Mouse (Mus musculus): ENCODE results near the gene Gimap1.

Gene Gimap1

DNA sequence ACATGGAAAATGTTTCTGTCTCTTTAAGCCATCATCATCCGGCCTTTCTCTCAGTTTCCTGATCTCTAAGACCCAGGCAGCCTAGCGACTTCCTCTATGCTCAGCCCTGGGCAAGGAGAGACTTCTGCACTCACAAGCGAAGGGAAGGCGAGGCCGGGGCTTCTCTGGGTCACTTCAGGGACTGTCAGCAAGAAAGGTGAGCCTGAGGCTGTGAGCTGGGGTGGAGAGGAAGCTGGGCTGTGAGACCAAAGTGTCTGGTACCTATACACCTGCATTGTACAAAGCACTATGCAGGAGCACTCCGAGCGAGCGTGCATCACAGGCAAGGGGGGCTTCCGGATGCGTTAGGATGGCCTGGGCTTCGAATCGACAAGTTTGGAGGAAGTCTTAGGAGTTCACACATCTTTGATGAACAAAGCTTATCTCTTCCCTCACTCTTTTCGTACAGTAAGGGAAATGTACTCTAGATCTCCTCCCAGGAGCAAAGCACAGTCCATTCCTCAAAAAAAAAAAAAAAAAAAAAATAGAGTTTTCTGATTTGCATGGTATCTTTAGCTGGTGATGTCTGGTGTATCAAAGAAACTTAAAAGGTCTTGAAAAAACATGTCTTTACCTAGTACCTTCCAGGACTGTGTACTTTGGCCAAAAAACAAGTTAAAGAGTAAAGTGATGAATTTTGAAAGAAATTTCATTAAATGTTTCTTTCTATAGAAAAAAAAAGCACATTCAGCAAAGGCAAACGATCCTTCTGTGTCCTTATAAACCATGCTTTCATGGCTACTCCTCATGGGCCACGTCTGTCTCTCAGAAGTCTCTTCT lies at the start of gene Gimap1:
Gimap1 (plus strand) TSS at position 94 of the 819 bp plus-strand sequence.
- no peak for DNase-seq (ENCODE audit: low read depth, low spot score)

DNA sequence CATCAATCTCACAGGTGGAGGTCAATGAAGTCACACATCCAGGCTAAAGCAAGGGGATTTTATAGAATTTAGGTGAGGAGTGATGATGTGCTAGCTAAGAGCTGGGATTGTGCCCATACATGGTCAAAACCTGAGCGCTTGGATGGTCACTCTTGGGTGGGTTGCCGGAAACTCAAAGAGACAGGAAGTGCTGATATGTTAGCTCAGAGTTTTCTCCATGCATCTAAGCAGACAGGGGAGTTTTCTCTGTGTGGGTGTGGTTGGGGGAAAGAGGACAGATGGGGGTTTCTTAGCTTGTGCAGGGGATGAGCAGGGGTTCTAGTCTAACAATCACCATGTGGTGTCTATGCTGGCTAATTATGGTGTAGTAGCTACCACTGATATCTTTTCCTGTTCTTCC lies 49.5 kb upstream of the Gimap1 start:
- DNase-seq (ENCODE audit: low read depth, low spot score), result no peak

DNA sequence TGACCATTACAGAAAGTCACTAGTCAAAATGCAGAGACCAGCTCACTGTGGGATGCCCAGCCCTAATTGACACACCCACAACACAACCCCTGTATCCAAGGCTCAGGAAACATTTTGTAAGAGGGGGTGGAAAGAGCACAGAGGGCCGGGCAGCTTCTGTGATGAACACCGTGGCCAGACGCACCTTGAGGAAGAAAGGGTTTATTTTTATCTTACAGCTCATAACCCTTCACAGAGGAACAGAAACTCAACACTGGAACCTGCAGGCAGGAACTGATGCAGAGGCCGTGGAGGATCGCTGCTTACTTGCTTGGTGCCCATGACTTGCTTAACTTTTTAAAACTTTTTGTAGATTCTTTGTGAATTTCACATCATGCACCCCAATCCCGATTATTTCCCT lies 45.9 kb upstream of the Gimap1 start:
- DNase-seq (ENCODE audit: low read depth, low spot score), result no peak

DNA sequence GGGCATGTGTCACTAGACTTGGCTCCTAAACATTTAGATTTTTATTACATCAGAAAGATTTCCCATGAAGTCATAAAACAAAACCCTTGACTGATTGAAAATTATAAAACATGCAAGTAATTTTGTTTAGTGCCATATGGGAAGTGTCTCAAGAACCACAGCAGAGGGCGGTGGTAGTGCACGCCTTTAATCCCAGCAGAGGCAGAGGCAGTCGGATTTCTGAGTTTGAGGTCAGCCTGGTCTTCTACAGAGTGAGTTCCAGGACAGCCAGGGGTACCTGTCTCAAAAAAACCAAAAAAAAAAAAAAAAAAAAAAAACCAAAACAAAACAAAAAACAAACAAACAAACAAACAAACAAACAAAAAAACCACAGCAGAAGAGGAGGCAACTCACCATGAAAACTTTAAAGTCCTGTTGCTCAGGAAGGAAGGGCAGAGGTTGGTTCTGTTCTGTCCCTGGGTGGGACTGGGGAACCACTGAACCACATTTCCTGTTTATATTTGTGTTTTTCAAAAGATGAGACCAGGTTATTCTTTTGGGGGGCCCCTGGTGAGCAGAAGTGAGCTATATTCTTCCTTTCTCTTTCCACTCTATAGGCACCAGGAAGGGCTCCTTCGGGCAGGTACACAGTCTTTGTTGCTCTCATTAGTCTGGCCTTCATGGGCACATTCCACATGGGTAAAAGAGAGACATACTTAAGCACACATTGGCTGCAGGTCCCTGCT lies 41.9 kb upstream of the Gimap1 start:
- DNase-seq (ENCODE audit: low read depth, low spot score), result no peak

DNA sequence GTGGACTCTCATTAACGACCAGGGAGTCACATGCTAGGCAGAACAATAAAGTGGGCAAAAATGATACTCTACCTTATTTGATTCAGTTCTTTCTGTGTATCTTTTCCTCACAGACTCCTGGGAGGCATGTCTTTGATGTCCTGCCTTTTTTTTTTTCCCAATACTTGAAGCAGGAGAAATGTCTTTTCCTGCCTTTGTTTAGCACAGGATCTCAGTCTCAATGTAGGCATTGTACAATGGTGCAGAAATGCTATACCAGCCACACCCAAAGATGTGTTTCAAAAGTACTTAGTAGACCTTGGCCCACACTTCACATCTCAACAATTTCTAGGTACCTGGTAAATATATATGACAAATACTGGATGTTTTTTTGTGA lies 41.3 kb upstream of the Gimap1 start:
- no peak for DNase-seq (ENCODE audit: low read depth, low spot score)

DNA sequence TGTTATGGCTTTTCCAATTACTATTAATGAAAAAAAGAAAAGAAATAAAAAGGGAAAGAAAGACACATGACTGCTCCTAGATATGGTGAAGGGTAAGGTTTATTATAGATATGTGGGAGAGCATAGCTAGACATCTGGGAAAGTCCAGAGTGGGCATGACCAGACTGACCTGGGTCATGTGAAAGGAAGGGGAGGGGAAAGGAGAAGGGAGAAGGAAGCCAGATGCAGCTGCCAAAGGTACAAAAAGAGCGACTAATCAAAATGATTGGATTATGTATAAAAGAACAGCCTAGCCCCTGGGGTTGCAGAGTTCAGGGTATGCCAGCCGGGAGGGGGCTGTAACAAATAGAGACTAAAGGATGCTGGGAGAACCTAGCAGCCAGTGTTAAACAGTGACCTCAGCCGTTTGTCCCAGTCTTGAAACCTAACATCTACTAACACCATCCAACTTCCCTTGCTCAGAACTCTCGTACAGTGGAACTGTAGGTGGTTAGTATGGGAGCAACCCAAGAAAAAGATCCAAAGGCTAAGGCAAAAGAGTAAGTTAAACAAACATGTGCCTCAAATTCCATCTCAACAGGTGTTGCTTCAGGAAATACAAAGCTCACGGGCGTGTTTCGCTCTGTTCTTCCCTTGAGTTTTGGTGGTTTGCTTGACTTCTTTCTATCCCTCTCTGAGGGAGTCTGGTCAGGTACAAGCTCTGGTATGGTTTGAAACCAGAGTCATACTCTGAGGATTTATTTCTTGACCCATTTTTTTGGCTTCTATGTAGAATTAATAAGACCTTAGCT lies 40.6 kb upstream of the Gimap1 start:
- no peak for DNase-seq (ENCODE audit: low read depth, low spot score)

DNA sequence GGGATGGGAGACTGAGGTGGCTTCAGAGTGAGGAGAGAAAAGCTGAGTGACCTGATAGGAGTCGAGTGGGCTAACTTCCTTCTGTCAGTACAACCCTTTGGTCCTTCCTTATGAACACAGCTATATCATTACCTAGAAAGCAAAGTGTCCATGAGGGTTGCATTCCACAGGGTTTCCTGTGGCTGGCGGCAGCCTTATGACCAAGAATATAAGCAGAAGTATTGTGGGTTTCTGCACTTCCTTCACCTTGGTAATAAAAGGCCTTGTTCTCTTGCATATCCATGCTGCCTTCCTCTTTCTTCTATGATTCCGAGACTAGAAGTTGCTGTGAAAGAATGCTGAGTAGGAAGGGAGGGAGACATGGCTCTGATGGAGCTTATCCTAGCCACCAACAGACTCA lies 40.0 kb upstream of the Gimap1 start:
- DNase-seq (ENCODE audit: low read depth, low spot score), result no peak

DNA sequence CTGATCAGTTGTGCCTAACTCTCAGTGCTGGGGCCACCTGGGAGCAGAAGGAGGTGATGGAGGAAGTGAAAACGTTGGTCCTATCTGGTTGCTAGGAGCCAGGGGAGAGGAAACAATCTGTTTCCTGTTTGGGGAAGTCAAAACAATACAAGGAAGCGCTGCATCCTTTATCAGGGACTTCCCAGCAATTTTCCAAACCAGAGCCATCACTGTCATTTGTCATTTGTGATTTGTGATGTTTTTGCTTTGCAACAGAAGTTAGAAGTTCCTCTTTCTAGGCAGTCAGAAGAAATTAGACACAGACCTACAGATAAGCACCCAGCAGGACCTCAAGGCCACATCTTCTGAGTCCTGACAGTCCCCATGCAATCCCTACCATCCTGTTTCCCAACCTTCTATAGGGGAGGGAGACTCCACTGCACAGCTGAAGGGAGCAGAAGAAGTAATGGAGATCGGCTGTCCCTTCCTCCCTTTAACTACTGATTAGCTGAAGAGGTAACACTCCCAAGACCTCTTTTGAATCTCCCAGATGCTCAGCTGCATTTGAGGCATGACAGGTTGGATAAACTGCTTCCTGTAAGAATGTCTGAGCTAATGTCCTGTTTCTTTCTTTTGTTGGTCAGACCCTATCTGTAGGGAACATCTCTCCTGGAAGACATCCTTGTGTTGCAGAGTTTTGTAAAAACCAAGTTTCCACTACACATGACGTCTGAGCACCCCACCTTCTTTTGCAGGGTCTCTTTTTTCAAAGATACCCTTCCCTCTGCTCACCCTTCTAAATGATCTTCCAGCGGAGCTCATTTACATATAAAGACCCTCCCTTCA lies 38.4 kb upstream of the Gimap1 start:
- no peak for DNase-seq (ENCODE audit: low read depth, low spot score)

DNA sequence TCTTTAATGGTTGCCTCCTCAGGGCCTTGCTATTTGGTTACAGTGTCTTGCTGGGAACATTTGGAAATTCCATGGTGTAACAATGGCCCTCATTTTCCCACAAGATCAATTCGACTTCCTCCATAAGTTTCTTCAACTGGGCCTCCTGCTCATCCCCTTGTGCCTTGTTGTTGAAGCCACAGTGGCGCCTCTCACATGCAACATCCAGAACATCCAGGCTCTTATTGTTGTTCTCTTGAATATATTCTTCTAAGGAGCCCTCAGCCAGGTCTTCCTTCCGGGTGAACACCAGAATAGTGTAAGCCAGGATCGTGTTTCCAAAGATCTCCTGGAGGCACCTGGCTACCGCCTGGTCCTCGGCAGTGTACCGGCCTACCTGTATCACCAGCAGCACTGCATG lies 36.7 kb upstream of the Gimap1 start:
- no peak for DNase-seq (ENCODE audit: low read depth, low spot score)

DNA sequence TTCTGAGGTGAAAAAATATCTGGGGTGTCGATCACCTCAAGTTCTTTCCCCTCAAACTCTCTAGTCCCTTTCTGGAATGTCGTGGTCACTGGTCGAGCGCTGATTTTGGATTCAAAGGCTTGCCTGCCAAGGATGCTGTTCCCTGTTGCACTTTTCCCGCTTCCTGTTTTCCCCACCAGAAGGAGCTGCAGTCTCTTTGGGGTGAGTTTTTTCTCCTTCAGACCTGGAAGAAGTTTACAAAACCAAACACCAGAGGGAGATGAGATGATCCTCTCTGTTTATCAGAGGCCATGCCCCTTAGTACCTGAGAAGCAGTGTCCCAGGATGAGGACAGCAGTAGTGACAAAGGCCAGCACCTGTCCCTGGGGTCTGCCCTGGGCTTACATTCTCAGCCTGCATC lies 36.3 kb upstream of the Gimap1 start:
- DNase-seq (ENCODE audit: low read depth, low spot score), result no peak

DNA sequence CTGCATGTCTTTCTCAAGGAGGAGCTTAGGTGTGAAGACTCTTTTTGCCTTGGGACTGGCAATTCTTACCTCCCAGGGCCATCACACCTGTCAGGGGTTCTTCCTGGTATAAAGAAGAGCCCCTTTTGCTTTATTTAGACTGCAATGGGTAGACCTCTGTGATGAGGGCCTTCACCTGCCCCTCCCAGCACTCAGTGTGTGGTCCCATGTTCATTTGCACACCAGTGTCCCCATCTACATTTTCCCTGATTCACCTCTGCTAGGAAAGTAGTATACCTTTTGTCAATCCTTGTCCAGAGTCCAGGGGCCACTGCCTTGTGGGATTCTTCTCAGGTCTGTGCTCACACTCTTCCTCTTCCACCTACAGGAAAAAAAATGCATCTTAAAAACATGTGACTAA lies 34.7 kb upstream of the Gimap1 start:
- DNase-seq (ENCODE audit: low read depth, low spot score), result no peak

DNA sequence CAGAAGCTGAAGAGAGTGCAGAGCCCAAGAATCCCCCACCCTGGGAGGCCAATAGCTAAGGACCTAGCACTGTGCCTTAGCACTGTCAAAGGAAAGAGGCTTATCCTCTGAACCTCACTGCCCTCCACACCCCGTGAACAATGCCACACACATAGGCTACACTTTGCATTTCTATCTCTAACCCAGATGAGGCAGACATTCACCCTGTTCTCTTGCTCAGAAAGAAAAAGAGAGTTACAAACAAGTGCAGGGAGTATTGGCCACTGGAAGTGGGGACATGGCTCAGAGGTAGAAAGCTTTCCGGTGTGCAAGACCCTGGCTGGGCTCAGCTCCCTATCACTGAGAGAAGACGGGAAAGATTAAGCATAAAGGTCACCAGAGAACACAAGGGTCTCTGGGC lies 32.7 kb upstream of the Gimap1 start:
- DNase-seq (ENCODE audit: low read depth, low spot score), result no peak

DNA sequence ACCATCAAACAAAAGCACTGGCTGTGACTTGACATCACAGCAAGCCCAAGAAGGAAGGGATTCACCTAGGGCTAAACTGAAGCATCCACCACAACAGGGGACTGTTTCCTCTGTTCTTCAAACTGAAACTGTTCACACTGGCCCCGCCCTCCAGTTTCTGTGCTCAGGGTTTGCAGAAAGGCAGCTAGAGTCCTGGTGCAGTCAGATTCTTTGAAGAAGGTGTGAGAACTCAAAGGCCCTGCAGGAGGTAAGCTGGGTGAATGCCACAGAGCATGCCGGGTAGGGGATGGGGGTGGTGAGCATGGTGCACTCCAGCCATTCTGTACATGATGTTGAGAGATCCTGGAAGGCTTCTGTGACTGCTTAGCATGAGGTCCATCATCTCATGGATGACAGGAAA lies 20.4 kb upstream of the Gimap1 start, which contains the start of the genes Gm28053 and Gimap7:
Gm28053 (plus strand) TSS at position 153 of the 400 bp plus-strand sequence.
Gimap7 (plus strand) TSS at position 167 of the 400 bp plus-strand sequence.
- DNase-seq (ENCODE audit: low read depth, low spot score), result no peak

DNA sequence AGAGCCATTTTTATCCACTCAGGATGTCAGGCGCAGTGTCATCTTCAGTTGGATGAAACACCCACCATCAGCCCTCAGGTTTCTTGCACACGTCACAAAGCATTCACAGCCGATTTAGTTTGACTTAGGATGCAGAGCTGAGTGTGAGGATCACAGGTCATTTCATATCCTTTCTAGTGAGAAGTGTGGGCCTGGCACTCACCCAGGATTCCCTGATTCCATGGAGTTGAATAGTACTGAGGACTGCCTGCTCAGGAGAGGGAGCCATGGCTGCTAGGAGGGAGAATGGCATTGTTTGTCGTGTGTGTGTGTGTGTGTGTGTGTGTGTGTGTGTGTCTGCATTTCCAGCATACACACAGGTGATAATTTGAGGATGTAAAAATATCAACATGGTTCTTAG lies 18.5 kb upstream of the Gimap1 start:
- DNase-seq (ENCODE audit: low read depth, low spot score), result no peak

DNA sequence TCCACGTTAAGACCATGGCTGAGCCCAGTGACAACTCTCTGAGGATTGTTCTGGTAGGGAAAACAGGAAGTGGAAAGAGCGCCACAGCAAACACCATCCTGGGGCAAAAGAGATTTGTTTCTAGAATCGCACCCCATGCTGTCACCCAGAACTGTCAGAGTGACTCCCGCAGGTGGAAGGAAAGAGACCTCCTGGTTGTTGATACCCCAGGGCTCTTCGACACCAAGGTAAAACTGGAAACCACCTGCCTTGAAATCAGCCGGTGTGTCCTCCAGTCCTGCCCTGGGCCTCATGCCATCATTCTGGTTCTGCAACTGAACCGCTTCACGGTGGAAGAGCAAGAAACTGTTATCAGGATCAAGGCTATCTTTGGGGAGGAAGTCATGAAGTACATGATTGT lies 15.4 kb upstream of the Gimap1 start:
- no peak for DNase-seq (ENCODE audit: low read depth, low spot score)

DNA sequence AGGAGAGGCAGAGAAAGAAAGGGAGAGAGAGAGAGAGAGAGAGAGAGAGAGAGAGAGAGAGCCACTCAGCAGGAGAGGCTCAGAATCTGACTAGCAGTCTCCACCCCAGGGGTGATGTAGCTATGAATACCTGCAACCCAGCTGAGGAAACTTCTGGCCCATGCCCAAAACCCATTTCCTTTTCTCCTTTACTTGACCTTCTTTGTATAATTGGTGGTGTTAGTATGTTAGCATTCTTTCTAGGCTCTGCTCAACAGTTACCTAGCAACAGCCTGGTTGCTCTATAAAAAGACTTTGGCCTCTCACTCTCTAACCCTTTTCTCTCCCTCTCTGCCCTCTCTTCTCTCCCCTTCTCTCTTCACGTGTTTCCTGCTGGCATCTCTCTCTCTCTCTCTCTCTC lies 13.4 kb upstream of the Gimap1 start:
- no peak for DNase-seq (ENCODE audit: low read depth, low spot score)

DNA sequence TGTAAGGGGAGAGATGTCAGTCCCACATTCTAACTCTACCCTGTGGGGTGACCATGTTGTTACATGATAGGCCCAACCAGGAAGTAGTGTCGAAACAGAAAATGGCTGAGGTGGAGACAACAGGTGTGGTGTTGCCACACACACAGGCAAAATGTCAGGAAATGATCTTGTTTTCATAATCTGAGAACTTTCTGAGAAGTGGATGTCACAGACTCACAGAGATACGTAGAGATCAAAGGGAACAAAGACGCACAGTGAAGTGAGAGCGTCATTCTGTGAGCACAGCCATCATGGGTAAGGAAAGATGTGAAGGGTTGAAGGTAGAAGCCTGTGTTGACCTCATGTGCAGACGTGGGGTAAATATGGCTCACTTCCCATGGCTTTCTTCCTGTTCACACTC lies 11.1 kb upstream of the Gimap1 start:
- no peak for DNase-seq (ENCODE audit: low read depth, low spot score)

DNA sequence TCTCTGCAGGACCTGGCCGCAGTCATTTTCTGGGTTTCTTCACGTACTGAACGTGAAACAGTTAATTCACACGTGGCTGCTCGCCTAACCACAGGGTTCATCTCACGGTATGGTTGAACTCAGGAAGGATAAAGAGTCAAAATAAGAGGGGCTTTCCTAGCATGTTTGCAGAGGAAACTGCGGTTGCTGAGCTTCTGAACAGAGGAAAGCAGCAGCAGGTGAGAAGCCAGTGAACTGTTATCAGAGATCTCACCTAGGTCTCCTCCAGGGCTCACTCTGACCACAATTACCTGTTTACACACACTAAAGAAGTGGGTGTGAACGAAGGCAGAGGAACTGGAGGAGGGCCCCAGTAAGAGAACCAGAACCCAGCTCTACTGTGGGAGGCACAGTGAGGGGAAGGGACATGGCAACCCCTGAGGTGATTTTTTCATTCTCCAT lies 6.0 kb upstream of the Gimap1 start:
- DNase-seq (ENCODE audit: low read depth, low spot score), result no peak

DNA sequence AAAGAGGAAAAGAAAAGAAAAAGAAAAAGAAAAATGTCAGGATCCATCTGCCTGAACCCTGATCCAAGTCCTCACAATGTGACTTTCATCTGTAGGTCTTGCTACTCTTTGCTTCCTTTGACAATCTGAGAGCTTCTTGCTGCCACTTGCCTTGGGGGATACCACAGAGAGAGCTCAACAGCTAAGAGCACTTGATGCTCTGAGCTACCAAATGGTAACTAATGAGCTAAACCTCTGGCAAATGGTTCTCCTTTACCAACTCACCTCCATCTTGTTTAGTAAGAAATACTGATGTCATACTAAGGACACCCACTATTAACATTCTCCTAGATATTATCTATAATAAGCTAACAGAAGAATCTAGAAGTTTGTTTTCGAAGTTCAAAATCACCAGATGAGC lies 5.2 kb upstream of the Gimap1 start:
- no peak for DNase-seq (ENCODE audit: low read depth, low spot score)

DNA sequence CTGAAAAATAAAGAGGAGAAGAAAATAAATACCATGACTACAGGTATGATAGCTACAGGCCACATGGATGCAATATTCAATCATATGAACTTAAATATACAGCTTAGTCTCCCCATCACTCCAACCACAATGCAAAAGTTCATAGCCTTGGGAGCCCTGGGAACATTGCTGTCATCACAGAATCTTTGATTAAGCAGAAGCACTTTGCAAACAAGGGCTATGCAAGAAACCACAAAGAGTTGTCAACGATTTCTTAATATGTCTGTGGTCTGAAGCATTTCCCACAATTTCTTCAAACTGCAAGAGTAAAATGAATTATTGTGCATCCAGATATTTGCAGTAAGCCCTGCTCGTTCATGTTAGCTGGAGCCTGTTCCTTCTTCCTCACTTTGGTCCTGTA lies 1.8 kb upstream of the Gimap1 start:
- DNase-seq (ENCODE audit: low read depth, low spot score), result no peak

DNA sequence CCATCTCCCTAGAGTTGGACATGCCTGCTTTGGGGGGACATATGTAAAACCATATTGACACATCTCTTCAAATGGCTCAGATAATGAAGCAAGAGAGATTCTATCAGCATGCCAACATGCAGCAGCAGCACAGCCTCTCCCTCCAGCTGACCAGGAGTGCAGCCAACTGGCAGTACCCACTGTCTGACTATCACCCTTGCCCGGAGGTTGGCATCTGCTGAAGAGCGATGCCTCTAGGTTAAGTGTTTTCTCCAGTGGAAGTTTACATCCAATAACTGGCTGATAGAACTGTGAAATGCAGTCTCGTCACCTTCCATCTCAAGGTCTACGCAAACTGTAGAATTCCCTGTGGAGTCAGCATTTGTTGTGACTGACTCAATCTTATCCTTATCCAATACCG lies 1.2 kb upstream of the Gimap1 start:
- DNase-seq (ENCODE audit: low read depth, low spot score), result no peak

DNA sequence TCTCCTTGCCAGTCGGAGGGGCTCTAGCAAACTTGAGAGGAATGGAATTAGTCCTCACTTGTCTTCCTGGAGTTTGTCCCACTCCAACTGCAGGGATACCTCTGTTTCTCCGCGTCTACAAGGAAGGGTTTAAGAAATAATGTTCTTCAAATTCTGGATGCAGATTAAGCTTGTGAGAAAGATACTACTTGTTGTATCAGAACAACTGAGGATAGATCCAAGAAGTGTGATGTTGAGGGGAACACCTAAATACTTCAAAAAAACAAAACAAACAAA lies 864 bp downstream of the Gimap1 start:
- DNase-seq (ENCODE audit: low read depth, low spot score), result no peak

Data from retina, postnatal 7 days (tissue).